Mouse (Mus musculus) thymus, adult 18-20 months (tissue): Measurements from ENCODE around the gene Pms1.
"Not testable (repeated sequence)": the region's sequence is repeated elsewhere in the genome, so short reads cannot be mapped to it uniquely, and the experiment has no call there.

Experiments used
- DNase-seq, 2 experiments: peaks; one replicate each; pipeline ENCODE4 v3.0.0; 2022; ENCODE audit warnings: mixed read lengths in 2 of 2

Pms1 gene

DNA sequence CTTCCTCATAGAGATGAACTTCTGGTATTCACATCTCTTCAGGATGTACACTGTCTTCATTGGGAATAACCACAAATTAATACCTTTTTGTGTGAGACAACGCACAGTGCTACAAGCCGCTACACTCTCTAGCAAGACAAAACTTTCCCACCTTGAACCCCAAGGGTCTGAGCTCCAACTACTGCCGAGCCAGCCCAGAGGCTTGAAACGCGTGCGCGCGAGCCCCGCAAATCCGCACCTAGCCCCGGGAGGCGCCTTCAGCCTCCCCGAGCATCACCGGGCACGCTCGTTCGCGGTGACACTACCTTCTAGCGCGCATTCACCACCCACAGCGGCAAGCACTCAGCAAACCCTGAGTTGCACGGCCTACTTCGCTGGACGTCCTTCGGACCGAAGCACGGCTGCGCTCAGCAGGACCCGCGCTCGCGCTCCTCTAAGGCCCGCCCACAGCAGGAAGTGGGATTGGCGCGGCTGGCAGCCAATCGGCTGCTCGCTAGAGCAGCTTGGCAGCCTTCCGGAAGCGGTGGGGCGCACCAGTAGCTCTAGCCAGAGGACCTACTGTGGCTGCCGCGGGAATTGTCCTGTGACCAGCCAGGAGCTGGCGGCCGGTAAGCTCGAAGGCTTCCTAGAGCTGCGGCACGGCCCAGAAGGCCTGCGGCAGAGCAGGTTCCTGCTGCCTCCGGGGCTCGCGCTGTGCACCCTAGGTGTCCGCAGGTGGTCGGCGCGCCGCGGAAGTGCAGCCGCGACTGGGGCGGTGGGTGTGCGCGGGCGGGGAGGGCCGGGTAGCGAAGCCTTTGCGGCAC, at the start of gene Pms1, which contains the start of the genes Ormdl1 and Gm28778:
Pms1 (minus strand) TSS at position 438 of the 803 bp plus-strand sequence.
Ormdl1 (plus strand) TSS at position 515 of the 803 bp plus-strand sequence.
Gm28778 (plus strand) TSS at position 531 of the 803 bp plus-strand sequence.
- DNase-seq, result peak; percentile 84 to 87

DNA sequence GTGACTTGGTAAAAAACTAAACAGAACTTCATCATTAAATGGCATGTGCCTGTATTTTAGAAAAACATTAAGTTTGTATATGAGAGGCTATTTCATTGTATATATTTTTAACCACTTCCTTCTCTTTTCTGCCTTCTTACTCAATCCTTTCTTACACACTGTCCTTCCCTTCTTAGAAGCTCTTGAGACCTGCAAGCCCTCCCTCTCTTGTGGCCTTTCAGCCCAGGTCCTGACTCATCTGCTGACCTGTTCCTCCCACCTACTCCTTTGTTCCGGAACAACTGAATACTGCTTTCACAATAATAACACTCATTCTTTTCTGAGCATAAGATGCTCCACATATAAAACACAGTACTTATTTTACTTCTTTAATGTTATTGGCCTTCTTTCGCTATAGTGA, 44.3 kb upstream of the Pms1 start:
- DNase-seq, result no peak

DNA sequence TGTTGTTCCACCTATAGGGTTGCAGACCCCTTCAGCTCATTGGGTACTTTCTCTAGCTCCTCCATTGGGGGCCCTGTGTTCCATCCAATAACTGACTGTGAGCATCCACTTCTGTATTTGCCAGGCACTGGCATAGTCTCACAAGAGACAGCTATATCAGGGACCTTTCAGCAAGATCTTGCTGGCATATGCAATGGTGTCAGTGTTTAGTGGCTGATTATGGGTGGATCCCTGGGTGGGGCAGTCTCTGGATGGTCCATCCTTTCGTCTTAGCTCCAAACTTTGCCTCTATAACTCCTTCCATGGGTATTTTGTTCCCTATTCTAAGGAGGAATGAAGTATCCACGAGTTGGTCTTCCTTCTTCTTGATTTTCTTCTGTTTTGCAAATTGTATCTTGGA, 40.6 kb upstream of the Pms1 start:
- DNase-seq, result not testable (repeated sequence)

DNA sequence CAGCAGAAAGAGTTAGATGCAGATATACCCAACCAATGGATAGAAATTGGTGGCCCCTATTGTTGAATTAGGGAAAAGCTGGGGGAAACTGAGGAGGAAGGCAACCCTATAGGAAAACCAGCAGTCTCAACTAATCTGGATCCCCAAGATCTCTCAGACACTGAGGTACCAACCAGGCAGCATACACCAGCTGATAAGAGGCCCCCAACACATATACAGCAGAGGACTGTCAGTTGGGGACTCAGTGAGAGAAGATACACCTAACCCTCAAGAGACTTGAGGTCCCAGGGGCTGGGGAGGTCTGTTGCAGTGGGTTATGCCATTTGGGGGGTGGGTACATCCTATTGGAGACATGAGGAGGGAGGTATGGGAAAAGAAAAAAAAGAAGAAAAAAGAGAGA, 38.6 kb upstream of the Pms1 start:
- no peak for DNase-seq

DNA sequence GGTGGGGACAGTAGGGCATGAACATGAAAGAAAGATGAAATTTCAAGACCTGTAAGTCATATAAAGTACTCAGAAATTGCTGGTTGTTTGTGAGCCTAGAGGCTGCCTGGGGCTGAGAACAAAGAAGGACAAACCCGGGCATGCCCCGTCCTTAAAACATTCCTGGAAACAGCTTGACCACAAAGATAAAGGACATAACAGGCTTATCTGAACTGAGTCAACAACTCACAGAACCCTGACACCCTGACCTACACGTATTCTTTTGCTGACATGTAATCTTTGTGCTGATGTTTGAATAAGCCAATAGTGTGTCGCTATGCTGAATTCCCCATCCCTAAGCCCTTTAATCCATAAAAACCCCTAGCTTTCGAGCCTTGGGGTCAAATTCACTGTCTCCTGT, 36.7 kb upstream of the Pms1 start:
- not testable (repeated sequence) for DNase-seq

DNA sequence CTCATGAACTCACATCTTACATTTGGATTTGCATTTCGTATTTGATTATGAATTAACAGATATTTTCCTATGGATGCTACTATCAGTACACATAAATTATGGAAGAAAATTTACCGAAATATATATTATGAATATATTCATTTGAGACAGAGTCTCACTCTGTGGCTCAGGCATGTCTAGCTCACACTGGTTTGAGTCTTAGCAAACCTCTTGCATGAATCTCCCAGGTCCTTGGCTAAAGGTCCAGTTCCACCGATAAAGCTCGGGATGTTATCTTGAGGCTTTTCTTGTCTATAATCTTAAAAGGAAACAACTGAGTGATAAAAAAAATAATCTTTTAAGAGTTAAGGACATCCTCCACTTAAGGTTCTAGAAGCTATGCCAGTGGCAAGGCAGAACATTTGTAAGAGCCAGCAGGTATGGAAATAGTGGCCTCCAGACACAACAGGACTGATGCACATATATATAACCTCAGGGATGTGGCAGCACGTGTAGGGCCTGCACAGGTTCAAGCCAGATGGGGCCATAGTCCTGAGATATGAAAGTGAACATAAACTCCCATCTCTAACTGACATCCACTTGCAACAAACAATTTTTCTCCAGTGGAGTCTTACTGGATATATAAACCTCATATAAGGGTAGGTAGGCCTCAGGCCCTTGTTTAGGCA, 28.1 kb upstream of the Pms1 start:
- DNase-seq, result no peak

DNA sequence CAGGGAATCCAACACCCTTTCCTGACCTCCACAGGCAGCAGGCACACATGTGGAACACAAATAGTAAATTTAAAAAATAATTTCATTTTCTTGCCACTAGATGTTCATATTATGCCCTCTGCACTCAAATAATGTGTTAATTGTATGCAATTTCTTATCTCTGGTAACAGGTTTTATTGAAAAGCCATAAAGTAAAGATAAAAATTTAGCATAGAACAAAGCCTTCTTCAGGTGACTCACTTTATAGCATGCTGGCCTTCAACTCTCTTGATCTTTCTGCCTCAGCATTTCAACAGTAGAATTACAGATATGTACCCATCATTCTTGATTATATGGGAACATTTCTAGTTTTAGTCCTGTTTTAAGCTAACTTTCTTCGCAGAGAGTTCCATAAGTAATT, 27.5 kb upstream of the Pms1 start:
- no peak for DNase-seq

DNA sequence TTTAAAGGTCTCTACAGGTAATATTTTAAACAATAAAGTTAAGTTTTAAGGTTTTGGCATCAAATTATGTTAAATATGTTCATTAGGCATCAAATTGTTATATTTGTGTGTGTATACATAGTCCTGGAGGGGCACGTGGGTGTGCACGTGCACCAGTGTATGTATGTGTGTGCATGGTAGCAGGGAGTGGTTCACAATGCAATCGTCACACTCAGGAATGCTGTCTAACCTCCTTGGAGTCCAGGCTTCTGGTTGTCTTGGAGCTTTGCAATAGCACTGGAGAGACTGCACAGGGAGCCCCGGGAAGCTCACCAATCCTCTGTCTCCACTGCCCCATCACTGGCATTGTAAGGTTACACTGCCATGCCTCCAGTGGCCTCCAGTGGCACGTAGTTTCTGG, 26.4 kb upstream of the Pms1 start:
- no peak for DNase-seq

DNA sequence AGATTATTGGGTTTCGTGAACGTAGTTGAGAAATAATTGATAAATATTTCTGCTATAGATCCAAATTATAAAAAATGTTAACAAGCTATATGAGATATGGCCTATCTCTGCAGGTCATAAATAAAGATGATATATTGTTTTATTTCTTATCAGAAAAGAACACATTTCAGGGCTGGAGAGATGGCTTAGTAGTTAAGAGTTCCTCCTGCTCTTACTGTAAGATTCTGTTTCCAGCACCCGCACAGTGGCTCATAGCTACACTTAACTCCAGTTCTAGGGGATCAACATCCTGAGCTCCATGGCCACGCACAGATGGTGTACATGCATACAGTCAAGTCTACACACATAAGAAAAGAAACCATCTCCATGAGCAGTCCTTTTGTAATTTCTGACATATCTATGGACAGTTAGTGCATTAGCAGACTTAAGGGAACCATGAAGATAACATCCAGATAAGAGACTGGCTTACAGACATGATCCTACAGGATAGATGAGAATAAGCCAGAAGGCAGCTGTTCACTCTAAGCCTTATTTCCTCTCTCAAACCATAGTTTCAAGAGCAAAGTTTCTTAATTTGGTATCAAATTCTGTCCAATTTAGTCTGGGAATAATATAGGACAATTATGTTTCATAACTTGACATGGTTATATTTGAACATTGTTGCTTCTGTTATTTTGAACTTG, 25.0 kb upstream of the Pms1 start:
- no peak for DNase-seq

DNA sequence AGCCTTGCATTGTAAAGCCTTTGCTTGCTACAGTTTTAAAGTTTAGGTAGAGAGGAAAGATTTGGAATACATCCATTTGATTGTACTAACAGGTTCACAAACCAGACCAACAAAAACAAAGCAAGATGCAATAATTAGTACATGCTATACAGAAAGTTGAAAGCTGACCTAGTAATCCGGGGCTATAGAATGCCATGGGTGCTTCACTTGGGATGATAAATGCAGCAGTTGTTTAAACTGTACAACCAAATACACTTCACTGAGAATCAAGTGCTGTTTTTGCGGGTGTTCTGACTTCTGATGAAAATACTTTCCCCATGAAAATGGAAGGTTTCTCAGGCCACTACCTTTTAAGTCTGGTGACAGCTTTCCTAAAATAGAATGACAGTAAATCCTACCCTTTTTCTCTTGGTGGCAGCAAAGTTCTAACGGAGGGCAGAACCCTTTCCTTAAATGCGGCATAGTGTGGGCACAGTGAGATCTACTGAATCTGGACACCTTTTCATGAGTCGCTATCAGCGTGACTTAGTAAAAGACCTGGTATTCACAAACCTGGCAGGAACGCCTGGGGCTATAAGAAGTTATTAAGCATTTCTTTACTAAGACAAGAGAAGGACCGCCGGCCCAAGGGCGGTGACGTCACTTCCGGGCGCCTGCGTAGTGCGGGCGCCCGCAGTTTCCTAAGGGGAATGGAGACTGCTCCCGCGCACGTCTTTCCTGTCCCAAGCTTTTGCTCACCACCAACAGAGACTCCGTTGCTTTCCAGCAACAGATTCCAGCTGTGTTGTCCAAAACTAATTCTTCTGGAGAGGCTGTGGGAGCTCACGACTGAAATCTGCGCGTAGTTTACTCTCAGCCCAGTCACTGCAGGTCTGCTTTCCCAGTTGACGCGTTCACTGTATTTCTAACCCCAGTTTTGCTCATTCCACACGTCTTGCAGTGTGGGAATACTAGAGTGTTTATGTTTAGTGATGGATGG, 16.5 kb upstream of the Pms1 start, which contains the start of gene Osgepl1:
Osgepl1 (plus strand) TSS at position 636 of the 979 bp plus-strand sequence.
- peak; percentile 62 for DNase-seq

DNA sequence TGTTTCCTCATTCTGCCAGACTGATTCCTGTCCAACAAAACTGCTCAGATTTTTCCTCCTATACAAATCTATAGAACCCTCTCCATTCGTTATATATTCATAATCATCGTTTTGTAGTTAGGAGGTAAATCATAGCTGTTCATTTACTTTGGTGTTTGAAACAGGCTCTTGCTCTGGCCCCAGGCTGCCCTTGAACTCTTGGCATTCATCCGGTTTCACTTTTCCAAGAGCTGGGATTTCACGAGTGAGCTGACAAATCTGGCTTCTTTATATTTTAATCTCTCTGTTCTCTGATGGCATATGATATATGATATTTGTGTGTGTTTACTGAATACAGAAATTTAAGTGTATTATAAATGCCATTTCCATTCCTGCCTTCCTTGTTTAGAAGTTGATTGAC, 3.7 kb upstream of the Pms1 start:
- no peak for DNase-seq

DNA sequence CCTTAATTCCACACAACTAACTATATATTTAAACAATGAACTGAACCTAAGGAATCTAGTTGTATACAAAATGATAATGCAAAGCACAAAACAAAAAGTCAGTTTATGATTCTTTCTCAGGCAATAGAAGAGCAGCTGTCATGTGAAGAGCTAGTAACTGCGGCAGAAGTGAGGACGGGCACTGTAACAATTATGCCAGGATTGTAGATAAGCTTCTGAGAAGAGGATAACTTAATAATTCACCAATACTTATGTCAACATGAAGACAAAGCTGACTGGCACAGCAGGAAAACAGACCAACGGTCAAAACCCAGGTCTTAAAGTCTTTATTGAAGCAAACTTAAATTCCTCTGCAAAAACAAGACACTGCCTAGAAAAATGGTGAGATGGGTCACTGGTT, 5.6 kb downstream of the Pms1 start:
- no peak for DNase-seq

DNA sequence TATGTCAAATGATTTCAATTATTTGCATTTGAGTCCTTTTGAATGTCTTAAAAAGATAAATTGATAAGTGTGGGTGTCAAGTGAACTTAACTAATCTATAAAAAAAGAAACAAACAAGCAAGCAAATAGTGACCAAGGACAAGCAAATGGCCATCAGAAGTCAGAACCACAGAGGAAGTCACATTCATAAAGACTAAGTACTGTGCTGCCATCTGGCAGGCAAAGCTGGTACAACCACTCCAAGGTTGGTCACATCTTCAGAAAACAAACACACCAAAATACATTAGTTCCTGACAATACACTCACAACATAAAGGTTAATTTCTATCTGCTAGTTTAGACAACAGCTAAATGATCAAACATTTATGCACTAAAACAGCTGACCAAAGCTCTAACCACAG, 24.2 kb downstream of the Pms1 start:
- DNase-seq, result no peak

DNA sequence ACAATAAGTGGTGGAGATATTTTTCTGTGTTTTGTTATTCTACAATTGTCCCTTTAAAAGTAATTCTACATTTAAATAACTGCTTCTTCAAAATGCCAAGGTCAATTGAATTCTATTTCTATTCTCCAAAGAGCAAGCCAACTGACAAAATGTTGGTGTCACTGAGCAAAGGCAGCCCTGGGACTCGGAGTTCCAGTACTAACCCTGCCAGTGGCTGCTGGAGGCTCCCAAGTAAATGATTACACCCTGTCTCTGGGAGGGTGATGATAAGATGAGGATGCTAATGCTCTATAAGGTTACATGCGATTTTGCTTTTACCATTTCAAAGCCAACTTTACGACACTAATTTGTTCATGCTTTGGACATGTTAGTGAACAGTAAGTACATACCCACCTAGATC, 26.9 kb downstream of the Pms1 start:
- DNase-seq, result no peak

DNA sequence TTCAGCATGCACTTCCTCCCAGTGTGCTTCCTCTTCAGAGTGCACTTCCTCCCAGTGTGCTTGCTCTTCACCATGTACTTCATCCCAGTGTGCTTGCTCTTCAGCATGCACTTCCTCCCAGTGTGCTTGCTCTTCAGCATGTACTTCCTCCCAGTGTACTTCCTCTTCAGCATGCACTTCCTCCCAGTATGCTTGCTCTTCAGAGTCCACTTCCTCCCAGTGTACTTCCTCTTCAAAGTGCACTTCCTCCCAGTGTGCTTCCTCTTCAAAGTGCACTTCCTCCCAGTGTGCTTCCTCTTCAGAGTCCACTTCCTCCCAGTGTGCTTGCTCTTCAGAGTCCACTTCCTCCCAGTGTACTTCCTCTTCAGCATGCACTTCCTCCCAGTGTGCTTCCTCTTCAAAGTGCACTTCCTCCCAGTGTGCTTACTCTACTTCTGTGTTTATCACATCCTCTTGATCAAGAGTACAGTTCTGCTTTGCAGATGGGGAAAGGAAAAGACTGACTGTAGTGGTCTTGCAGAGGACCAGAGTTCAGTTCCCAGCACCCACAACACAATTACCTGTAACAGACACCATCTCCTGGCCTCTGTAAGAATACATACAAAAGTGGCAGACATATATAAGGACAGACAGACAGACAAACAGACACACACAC, 31.7 kb downstream of the Pms1 start:
- DNase-seq, result not testable (repeated sequence)

DNA sequence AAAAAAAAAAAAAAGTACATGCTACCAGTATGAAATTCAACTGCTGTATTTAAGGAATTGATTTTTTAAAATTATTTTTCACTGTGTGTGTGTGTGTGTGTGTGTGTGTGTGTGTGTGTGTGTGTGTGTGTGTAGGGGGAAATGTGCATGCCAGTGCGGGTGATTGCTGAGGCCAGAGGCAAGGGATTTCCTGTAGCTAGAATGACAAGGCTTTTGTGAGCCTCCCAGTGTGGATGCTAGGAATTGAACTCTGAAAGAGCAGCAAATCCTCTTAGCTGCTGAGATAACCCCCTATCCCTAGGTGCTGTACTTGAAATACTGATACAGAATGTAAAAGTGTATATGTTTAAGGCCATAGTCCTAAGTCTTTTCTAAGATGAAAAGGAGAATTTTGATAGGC, 70.8 kb downstream of the Pms1 start:
- DNase-seq, result no peak

DNA sequence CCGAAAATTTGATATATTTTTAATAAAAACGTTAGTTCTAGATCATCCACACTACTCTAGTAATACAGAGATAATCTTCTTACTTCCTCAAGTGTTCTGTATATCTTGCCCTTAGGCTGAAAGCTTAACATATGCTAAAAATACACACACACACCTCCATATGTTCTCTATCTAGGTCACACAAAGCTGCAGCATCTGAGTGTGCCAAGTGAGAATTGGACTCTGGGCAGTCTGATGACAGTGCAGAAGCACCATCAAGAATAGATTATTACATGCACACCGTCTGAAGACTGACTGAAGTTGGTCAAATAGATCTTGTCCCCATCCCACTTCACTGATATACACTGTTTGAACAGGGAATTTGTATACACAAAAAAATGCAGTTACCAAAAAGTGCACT, 71.2 kb downstream of the Pms1 start:
- DNase-seq, result no peak

DNA sequence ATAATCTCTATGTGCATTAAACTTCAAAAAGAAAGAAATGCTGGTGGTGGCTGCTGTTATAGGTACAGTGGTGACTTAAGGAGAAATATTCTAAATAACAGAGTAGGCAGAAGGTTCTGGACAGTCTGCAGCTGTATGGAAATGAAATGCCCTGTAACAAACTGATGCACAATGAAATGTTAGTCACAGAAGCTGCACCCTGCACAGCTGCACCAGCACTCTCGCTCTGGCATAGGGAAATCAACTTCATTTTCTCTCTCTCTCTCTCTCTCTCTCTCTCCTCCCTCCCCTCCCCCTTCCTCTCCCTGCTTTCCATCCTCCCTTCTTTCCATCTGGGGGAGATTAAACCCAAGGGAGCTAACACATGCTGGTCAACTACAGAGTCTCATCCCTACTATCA, 72.0 kb downstream of the Pms1 start:
- DNase-seq, result no peak

DNA sequence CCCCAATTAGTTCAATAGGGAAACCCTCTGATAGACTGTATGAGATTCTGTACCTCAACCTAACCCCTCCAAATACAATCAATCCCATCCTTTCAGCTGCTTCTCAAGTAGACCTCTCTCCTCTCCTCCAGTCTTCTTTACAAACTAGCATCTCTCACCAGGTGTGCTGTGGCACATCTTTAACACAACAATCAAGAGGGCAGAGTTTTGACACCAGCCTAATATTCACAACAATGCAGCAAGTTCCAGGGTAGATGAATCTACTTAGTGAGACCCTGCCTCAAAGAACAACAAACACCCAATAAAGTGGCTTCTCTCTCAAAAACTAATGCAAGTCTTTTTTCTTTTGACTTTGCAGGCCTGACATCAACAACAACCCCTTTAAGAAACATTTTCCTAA, 86.7 kb downstream of the Pms1 start:
- no peak for DNase-seq

DNA sequence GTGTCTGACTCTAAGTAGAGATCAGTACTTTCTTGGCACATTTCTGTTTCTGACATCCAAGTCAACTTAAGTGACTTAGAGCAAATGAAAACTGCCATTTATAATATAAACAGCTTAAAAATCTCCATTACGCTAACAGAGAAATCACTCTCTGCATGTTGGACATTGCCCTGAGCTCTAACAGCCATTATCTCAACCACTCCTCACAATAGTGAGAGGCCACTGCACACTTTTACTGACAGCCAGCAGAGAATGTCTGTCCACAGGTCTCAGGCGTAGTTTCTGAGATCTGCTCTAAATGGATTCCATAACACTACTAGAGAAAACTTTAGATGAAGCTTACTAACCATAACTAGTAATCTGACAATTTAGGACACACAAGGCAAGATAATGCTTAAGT, 92.9 kb downstream of the Pms1 start:
- no peak for DNase-seq

DNA sequence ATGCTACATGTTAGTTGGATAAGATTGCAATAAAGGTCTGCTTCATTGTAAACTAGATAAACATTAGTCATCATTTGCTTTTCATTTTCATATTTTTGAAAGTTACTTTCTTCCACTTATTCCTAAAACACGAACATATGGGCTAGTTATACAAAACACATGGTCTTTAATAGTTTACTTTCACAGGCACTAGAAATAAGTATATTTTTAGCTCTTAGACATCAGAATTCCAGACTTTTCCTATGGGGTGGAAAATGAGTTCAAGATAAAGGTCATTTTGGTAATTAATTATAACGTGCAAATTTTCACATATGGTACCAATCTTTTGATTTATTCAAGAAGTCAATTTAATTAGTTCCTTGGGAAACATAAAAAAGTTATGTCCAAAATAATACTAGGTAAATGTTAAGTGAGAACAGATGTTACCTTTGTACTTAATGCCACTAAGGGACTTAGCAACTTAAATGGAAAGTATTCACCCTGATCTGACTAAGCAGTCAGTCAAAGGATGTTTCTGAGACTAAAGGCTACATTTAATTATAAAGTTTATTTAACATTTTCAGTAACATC, 95.1 kb downstream of the Pms1 start:
- DNase-seq, result no peak

DNA sequence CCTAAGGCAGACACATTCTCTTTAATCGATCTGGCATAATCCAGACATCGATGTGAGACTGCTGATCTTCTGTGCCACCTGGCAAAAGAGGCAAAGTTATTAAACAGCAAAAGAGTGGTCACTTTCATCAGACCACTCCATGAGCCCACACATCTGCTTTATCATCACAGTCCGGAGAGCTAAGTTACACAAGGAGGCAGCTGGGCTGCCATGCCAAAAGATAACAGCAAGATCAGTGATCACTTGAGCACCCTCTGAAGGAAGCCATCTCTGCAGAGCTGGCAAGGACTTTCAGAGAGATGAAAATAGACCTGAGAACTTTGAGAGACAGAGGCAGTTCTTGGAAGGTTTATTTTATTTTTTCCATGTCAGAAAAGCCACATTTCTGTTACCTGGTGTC, 102.3 kb downstream of the Pms1 start:
- DNase-seq, result no peak
